Mouse (Mus musculus) cerebellum, adult 2 months (tissue): ENCODE results near the gene Trim16.

Experiments used
- CTCF ChIP-seq: fragments of 200-500 bp; IDR thresholded peaks from 2 replicates; pipeline ENCODE4 v1.5.1; 2011; ENCODE audit warnings: low read depth, mild to moderate bottlenecking, control low read depth, low read length, moderate library complexity, borderline replicate concordance; ENCODE audit not compliant: insufficient read depth
- POLR2A ChIP-seq: fragments of 200-500 bp; IDR thresholded peaks from 2 replicates; pipeline ENCODE4 v1.6.1; 2011; ENCODE audit warnings: low read length, control low read depth, borderline replicate concordance; ENCODE audit not compliant: insufficient read depth

GRCm38 (mm10) chr11:62851199-62851598 lies 31.2 kb downstream of the Trim16 start:
- peak; percentile 62; the same call in 1 of the 2 replicates for TF ChIP-seq CTCF
- no peak for TF ChIP-seq POLR2A
